Mouse (Mus musculus): ENCODE data around the gene Abcg8. TPM values are rescaled to one million over a fixed set of nuclear protein-coding genes. Genes with fewer than 3 reads are reported as not detected.

Gene Abcg8
- total RNA-seq (2014; rRNA removed), result not detected in 2 replicates
- 0.06 TPM in 1 of 2 replicates, not detected in the other for polyA plus RNA-seq (2015; fragmentation: Nextera tagmentation; extraction: Ambion mirVana)

- ATAC-seq (ENCODE audit: low FRiP score), result no peak
- 0 out of 2 replicates have a peak, but pooled peaks cover 3% of the 10 kb centered on the region for H3K4me1 ChIP-seq (ENCODE audit: insufficient read depth, low read length)
- peak within 1 kb of the TSS; percentile 35 for H3K4me3 ChIP-seq (ENCODE audit: low read depth, low read length)
- H3K9ac ChIP-seq (replicated peaks; ENCODE audit: low read length, poor library complexity, severe bottlenecking), result 0 out of 2 replicates have a peak within 1 kb of the TSS, but pooled peaks have one; percentile 39
- DNase-seq (ENCODE audit: low spot score), result peak; percentile 15
- no peak within 1 kb of the TSS for H3K27ac ChIP-seq (ENCODE audit: low read depth, low read length)
- 1% methylated on average over 24 of the region's 24 CpGs for WGBS
- no peaks in the 10 kb centered on the region for H3K36me3 ChIP-seq (ENCODE audit: insufficient read depth, low read length)
- no peaks in the 10 kb centered on the region for H3K27me3 ChIP-seq (ENCODE audit: insufficient read depth, low read length)
- H3K9me3 ChIP-seq (ENCODE audit: low read length), result no peaks in the 10 kb centered on the region
- 0 out of 2 replicates have a peak, but pooled peaks have one; percentile 15 for TF ChIP-seq CTCF (IDR thresholded peaks at IDR 0.05)
- H3K4me2 ChIP-seq (ENCODE audit: low read depth, low read length, poor library complexity, severe bottlenecking), result peak within 1 kb of the TSS; percentile 61
Measured at GRCm38 (mm10) chr17:84675951-84676366, at the start of gene Abcg8. TSS of gene Abcg8 (plus strand) at chr17:84676302.

GRCm38 (mm10) chr17:84626857-84627305 lies 49.2 kb upstream of the Abcg8 start:
- ATAC-seq (ENCODE audit: low FRiP score) (peak; percentile 64), DNase-seq (ENCODE audit: low spot score) (peak; percentile 21)
- Histone ChIP-seq H3K36me3 (ENCODE audit: insufficient read depth, low read length) (no peaks in the 10 kb centered on the region), H3K4me3 (ENCODE audit: low read depth, low read length) (peak overlapping the region; percentile 57), H3K4me2 (ENCODE audit: low read depth, low read length, poor library complexity, severe bottlenecking) (peak overlapping the region; percentile 67), H3K27me3 (ENCODE audit: insufficient read depth, low read length) (no peaks in the 10 kb centered on the region), H3K9me3 (ENCODE audit: low read length) (no peaks in the 10 kb centered on the region), H3K4me1 (ENCODE audit: insufficient read depth, low read length) (no peaks in the 10 kb centered on the region), H3K9ac (replicated peaks; ENCODE audit: low read length, poor library complexity, severe bottlenecking) (peak overlapping the region; percentile 67), H3K27ac (ENCODE audit: low read depth, low read length) (peak overlapping the region; percentile 80)
- peak; percentile 53 for TF ChIP-seq CTCF (IDR thresholded peaks at IDR 0.05)
- 23% methylated on average over 9 of the region's 9 CpGs for WGBS

- no peaks in the 10 kb centered on the region for H3K4me1 ChIP-seq (ENCODE audit: insufficient read depth, low read length)
- ATAC-seq (ENCODE audit: low FRiP score), result no peak
- H3K4me3 ChIP-seq (ENCODE audit: low read depth, low read length), result no peak overlapping the region
- H3K36me3 ChIP-seq (ENCODE audit: insufficient read depth, low read length), result no peaks in the 10 kb centered on the region
- H3K27me3 ChIP-seq (ENCODE audit: insufficient read depth, low read length), result no peaks in the 10 kb centered on the region
- H3K9me3 ChIP-seq (ENCODE audit: low read length), result no peaks in the 10 kb centered on the region
- H3K9ac ChIP-seq (replicated peaks; ENCODE audit: low read length, poor library complexity, severe bottlenecking), result no peak overlapping the region
- no peak for DNase-seq (ENCODE audit: low spot score)
- no peak overlapping the region for H3K27ac ChIP-seq (ENCODE audit: low read depth, low read length)
- H3K4me2 ChIP-seq (ENCODE audit: low read depth, low read length, poor library complexity, severe bottlenecking), result no peak overlapping the region
- 87% methylated on average over 10 of the region's 10 CpGs for WGBS
- no peak for TF ChIP-seq CTCF (IDR thresholded peaks at IDR 0.05)
Measured at GRCm38 (mm10) chr17:84627721-84628120, 48.4 kb upstream of the Abcg8 start.

- no peak for TF ChIP-seq CTCF (IDR thresholded peaks at IDR 0.05)
- no peaks in the 10 kb centered on the region for H3K9me3 ChIP-seq (ENCODE audit: low read length)
- WGBS, result 92% methylated on average over 9 of the region's 9 CpGs
Measured at GRCm38 (mm10) chr17:84628611-84629010, 47.5 kb upstream of the Abcg8 start.

GRCm38 (mm10) chr17:84631836-84632235 lies 44.3 kb upstream of the Abcg8 start:
- WGBS, result 93% methylated on average over 6 of the region's 6 CpGs

More at GRCm38 (mm10) chr17:84628611-84629010, 47.5 kb upstream of the Abcg8 start:
- H3K27me3 ChIP-seq (ENCODE audit: insufficient read depth, low read length), result no peaks in the 10 kb centered on the region
- no peak for ATAC-seq (ENCODE audit: low FRiP score)
- H3K4me1 ChIP-seq (ENCODE audit: insufficient read depth, low read length), result no peaks in the 10 kb centered on the region
- no peak overlapping the region for H3K9ac ChIP-seq (replicated peaks; ENCODE audit: low read length, poor library complexity, severe bottlenecking)
- no peak overlapping the region for H3K4me3 ChIP-seq (ENCODE audit: low read depth, low read length)
- 0 out of 2 replicates have a peak, but pooled peaks cover 3% of the 10 kb centered on the region for H3K36me3 ChIP-seq (ENCODE audit: insufficient read depth, low read length)
- H3K4me2 ChIP-seq (ENCODE audit: low read depth, low read length, poor library complexity, severe bottlenecking), result no peak overlapping the region
- DNase-seq (ENCODE audit: low spot score), result no peak
- no peak overlapping the region for H3K27ac ChIP-seq (ENCODE audit: low read depth, low read length)

GRCm38 (mm10) chr17:84633443-84633842 lies 42.7 kb upstream of the Abcg8 start:
- no peak for DNase-seq (ENCODE audit: low spot score)
- no peak for TF ChIP-seq CTCF (IDR thresholded peaks at IDR 0.05)

More at GRCm38 (mm10) chr17:84631836-84632235, 44.3 kb upstream of the Abcg8 start:
- no peak for TF ChIP-seq CTCF (IDR thresholded peaks at IDR 0.05)
- H3K9me3 ChIP-seq (ENCODE audit: low read length), result no peaks in the 10 kb centered on the region
- no peaks in the 10 kb centered on the region for H3K27me3 ChIP-seq (ENCODE audit: insufficient read depth, low read length)
- no peak overlapping the region for H3K4me3 ChIP-seq (ENCODE audit: low read depth, low read length)
- 0 out of 2 replicates have a peak, but pooled peaks cover 7% of the 10 kb centered on the region for H3K36me3 ChIP-seq (ENCODE audit: insufficient read depth, low read length)
- no peak for DNase-seq (ENCODE audit: low spot score)
- no peak overlapping the region for H3K27ac ChIP-seq (ENCODE audit: low read depth, low read length)
- ATAC-seq (ENCODE audit: low FRiP score), result no peak
- no peaks in the 10 kb centered on the region for H3K4me1 ChIP-seq (ENCODE audit: insufficient read depth, low read length)
- H3K4me2 ChIP-seq (ENCODE audit: low read depth, low read length, poor library complexity, severe bottlenecking), result no peak overlapping the region
- H3K9ac ChIP-seq (replicated peaks; ENCODE audit: low read length, poor library complexity, severe bottlenecking), result no peak overlapping the region

More at GRCm38 (mm10) chr17:84633443-84633842, 42.7 kb upstream of the Abcg8 start:
- H3K4me2 ChIP-seq (ENCODE audit: low read depth, low read length, poor library complexity, severe bottlenecking), result no peak overlapping the region
- no peak for ATAC-seq (ENCODE audit: low FRiP score)
- H3K9ac ChIP-seq (replicated peaks; ENCODE audit: low read length, poor library complexity, severe bottlenecking), result no peak overlapping the region
- no peak overlapping the region for H3K4me3 ChIP-seq (ENCODE audit: low read depth, low read length)
- no peaks in the 10 kb centered on the region for H3K4me1 ChIP-seq (ENCODE audit: insufficient read depth, low read length)
- WGBS, result 86% methylated on average over 13 of the region's 13 CpGs
- H3K27me3 ChIP-seq (ENCODE audit: insufficient read depth, low read length), result no peaks in the 10 kb centered on the region
- H3K27ac ChIP-seq (ENCODE audit: low read depth, low read length), result no peak overlapping the region
- H3K36me3 ChIP-seq (ENCODE audit: insufficient read depth, low read length), result 0 out of 2 replicates have a peak, but pooled peaks cover 10% of the 10 kb centered on the region
- H3K9me3 ChIP-seq (ENCODE audit: low read length), result no peaks in the 10 kb centered on the region

All from midbrain, postnatal 0 days (tissue).